Mouse (Mus musculus) right cerebral cortex, postnatal 10 days (tissue): ENCODE measurements around the gene Bcl2.
A peak's percentile ranks its signal among the peaks of the same experiment; 100 is the strongest.
"Not testable (repeated sequence)": the region's sequence is repeated elsewhere in the genome, so short reads cannot be mapped to it uniquely, and the experiment has no call there.

Experiments used
- DNase-seq, 2 experiments: peaks; one replicate each; pipeline ENCODE4 v3.0.0; 2021; ENCODE audit warnings: low spot score in 2 of 2

Bcl2 gene

DNA sequence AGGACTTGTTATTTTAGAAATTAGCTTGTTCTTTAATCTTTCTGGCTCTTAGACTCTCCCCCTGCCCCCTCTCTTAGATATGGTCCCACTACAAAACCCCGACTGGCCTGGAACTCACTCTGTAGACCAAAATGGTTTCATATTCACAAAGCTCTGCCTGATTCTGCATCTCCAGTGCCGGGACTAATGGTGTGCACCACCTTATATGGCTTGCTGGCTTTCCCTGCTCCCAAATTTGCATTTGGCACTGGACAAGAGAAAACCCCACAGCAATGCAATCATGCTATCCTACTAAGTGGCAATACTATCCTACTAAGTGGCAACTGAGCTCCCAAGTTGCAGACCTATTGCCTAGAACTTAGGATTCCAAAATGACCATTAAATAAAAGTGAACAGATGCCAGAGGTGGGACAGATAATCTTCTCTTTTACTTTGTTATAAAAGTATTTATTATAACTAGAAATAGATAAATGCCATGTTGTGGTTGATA, 154.9 kb downstream of the Bcl2 start:
- DNase-seq = no peak

GRCm38 (mm10) chr1:106555498-106556168, 158.4 kb downstream of the Bcl2 start:
- DNase-seq = no peak

DNA sequence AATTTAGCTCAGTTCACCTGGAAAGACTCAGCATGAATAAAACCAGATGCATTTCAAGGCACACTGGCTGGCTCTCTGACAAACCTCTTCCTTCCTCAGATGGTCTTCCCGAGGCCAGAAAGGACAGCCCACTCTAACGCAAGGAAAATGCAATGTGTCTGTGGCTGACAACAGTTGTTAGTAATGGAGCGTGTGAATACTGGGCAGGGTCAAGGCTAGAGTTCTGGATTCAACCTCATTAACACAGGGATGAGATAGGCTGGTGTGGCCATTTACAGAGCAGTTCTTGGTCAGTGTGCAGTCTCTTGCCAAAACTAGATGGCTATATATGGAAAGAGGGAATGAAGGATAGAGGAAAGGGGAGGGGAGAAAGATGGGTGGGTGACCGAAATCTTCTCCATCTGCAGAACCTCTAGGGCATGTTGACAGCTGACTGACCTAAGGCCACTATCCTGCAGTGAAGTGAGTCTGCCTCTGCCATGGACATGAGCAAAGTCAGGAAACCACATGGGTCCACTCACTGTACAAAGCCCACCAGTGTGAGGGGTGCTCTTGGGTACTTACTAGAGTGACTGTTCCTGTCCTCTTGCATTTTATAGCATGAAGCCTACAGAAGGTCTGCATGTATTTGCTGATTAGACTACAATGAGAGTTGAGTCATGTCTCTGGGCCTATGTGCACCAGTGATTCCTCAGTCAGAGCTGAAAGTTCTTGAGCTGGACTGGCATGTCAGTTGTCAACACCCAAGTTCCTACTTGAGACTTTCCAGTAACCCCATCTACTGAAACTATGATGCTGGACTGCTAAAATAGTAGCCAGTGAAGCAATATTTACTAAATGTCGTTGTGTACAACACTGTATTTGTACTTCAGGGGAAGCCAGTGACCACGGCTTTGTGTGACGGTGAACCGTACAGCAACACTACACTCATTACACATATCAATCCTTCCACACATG, 159.9 kb downstream of the Bcl2 start:
- DNase-seq = no peak

DNA sequence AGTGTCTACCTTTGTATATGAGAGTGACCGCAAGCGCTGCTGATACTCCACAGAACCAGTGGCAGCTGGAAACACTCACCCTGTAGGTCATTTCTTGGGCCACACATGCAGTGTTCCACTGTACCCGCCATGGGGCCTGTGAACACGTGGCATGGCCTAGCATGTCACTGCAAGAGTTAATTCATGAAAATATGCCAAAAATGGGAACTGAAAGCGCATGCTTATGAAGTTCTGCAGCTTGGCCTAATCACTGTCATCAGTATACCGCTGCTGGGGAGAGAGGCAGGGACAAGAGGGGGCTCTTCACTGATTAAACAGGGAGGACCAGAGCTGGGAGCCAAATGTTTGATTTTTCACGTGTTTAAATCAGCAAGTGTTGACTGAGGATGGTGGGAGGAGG, 161.2 kb downstream of the Bcl2 start:
- DNase-seq = no peak

- DNase-seq = no peak
Measured at GRCm38 (mm10) chr1:106550580-106550979, 163.5 kb downstream of the Bcl2 start.

- no peak for DNase-seq
Measured at GRCm38 (mm10) chr1:106549025-106549424, 165.0 kb downstream of the Bcl2 start.

DNA sequence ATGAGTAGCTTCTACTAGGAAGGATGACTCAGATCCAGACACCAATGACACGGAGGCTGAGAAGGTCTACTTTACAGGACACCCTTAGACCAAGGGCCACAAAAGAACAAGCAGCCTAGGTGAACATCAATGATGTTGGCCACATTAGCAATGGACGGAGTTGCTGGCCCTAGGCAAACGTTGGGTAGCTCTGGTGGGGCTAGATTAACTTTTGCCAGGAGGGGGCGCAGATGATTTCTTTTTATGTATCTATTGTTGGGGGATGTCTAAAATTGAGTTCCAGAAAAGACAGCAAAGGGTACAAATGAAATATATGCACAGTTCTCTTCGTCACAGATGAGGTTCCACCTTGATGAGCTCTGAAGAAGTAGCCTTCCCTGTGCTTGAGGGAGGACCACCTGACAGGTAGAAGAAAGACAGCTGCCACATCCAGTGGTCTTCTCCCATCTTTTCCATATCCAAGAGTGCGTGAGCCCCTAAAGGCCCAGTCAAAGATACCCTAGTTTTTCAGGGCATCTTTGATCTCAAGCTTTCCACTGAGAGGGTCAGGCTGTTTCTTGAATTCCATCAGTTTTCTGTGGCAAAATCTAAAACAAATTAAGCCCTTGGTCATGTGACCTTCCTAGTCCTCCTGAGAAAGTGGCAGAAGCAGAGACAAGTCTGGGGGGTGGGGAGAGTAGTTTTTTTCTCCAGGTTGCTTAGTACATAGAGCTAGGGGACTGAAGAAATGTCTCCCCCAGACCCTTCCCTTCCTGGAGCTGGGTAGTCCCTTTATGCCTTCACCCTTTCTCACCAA, 169.1 kb downstream of the Bcl2 start:
- DNase-seq = peak in 1 of 2 experiments; percentile 40

DNA sequence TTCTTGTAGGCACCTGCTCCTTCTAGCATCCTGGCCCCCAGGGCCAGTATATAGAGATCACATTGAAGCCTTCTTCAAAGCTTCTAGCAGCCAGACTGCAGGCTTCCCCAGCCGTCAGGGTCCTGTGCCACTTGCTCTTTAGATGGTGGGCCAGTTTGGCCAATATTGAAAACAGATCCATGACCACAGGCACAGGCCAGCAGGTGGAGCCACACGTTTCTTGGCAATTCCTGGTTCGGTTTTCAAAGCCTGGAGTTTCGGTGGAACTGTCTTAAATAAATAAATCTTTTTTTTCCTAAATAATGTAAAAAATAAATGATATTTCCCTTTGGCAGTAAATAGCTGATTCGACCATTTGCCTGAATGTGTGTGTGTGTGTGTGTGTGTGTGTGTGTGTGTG, 171.3 kb downstream of the Bcl2 start:
- peak in 1 of 2 experiments; percentile 54 for DNase-seq

DNA sequence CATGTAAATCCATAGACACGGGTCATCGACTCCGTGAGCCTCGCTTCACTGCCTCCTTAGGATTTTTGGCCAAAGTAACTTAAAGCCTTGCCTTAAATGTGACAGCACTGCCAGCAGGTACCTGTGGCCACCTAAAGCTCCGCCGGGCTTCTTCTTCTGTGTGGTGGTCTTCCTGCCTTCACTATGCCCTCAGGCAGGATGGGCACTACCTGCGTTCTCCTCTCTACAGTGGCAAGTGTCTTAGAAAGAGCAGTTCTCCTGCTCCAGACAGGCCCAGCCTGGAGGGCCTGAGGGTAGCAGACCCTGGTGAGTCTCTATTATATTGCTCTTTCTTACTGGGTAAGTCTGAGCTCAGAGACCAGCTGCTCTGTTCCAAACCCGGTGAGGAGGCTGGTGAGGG, 172.2 kb downstream of the Bcl2 start:
- no peak for DNase-seq

DNA sequence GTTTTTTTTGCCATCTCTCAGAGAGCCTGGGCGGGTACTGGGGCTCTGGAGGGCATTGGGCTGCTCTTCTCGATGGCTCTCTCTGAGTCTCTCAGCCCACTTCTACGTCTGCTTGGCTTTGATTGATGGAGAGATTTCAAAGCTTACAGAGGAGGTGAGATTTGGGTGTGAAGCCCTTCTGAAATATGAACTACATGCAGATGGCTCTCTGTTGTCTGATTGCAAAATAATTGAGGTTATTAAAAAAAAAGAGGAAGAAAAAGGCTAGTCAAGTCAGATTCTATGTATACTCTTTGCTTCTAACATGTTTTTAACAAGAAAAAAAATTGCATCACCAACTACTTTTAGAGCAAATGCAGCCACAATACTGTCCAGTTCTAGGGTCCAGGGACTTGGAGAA, 173.9 kb downstream of the Bcl2 start:
- DNase-seq = no peak

- no peak for DNase-seq
Measured at GRCm38 (mm10) chr1:106539029-106539428, 175.0 kb downstream of the Bcl2 start.

- DNase-seq = not testable (repeated sequence)
Measured at GRCm38 (mm10) chr1:106534835-106535234, 179.2 kb downstream of the Bcl2 start.

DNA sequence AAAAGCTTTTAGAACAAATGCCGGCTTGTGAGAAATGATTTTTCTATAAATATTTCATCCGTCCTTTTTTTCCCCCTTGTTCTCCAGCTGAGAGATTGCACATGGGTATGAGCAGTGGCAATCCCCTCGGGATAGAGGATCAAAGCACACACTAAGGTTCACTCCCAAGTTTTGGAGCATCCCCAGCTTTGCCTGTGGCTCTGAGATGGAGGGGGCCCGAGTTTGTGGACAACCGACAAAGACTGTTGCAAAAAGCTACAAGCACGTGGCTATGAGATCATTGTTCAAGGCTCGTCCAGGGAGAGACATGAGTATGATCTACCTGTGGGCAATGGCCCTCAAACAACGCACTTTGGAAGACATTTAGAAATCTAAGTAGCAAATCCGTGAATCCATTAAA, 184.5 kb downstream of the Bcl2 start:
- DNase-seq = no peak

- no peak for DNase-seq
Measured at GRCm38 (mm10) chr1:106527537-106527936, 186.5 kb downstream of the Bcl2 start.

DNA sequence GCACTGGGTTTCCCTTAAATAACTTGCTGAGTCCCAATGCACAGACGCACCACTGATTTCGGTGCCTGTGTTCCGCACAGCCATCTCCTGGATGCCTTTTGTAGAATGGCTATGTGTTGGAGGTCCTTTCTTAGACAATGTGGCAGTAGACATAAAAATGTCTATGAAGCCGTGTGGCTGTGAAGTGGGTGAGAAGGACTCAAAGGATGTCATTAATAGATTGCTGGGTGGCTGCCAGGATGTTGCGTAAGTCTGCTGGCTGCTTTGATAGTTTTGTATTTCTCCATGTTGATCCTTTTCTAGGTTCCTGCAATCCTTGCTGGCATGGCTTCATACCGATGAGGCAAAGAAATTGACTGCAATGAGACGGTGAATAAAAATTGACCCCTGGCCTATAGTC, 187.3 kb downstream of the Bcl2 start:
- DNase-seq = peak; percentile 37 to 39

GRCm38 (mm10) chr1:106526112-106526511, 188.0 kb downstream of the Bcl2 start:
- no peak for DNase-seq

DNA sequence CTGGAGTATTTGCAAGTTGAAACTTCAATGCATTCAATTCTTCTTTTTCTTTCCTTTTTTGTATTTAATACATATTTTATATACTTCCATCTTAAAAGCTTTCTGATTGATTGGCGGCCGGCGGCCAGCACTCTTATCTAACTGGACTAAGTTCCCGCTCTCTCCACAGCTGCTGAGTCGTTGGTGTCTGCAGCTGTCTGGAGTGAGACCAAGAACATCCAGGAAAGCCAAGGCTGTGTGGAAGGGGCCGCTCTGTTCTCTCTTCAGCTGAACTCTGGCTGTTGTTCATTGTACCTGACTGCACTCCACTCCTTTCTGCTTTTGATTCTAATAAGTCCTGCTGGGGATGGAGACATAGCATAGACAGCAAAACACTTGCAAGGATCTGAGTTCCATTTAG, 190.3 kb downstream of the Bcl2 start:
- DNase-seq = no peak

- DNase-seq = no peak
Measured at GRCm38 (mm10) chr1:106523009-106523408, 191.1 kb downstream of the Bcl2 start.

- no peak for DNase-seq
Measured at GRCm38 (mm10) chr1:106517591-106518177, 196.4 kb downstream of the Bcl2 start.

GRCm38 (mm10) chr1:106517099-106517498, 197.0 kb downstream of the Bcl2 start:
- no peak for DNase-seq

GRCm38 (mm10) chr1:106515611-106516010, 198.5 kb downstream of the Bcl2 start:
- no peak for DNase-seq
